22 mouse cellular contexts compared by ENCODE assay signal in genomic region chr8:71965166-71965565, GRCm38 (mm10). TPM values are rescaled to one million over a fixed set of nuclear protein-coding genes. Genes with fewer than 3 reads are reported as not detected.
DNase-seq lines count a peak whose midpoint lies in the region; ATAC-seq and TF ChIP-seq lines count a peak whose summit lies in the region.
"Had no signal": no experiment of that assay in that cellular context is flagged by ENCODE, and none has a peak within 500 bp of the region (broad histone marks: within the 10 kb centered on the region; RNA-seq: fewer than 3 reads in every experiment).

No protein-coding gene starts in this region.

- DNase-seq in adrenal gland, adult (ENCODE audit: inconsistent age in 2 of 2, low spot score in 1 of 2), result peak; percentile 29 to 75
- no peak for DNase-seq in adrenal gland, adult 18-20 months (ENCODE audit: low spot score in 2 of 2)
- peak; percentile 18 for DNase-seq in liver, embryonic 11.5 days (ENCODE audit: low spot score)
- DNase-seq in cerebellum, postnatal 25 days, result no peak
- DNase-seq in embryo, embryonic 10 days (ENCODE audit: low spot score), result no peak
- DNase-seq: B cell, adult 2 months; cerebellum, adult 11 months; cerebellum, adult 8-10 months; cerebellum, postnatal 14 days; gastrocnemius, postnatal 10 days; heart, adult 2 months; heart, postnatal 4 days had no signal

- no peak overlapping the region for H3K4me3 ChIP-seq in liver, embryonic 11.5 days (ENCODE audit: low read depth, low read length)
- H3K4me3 ChIP-seq in liver, embryonic 12.5 days, result no peak overlapping the region
- H3K4me3 ChIP-seq in small intestine, adult 2 months (ENCODE audit: low read depth, low read length), result no peak overlapping the region
- H3K4me3 ChIP-seq: embryonic facial prominence, embryonic 13.5 days; forebrain, embryonic 12.5 days; heart, adult 2 months; heart, embryonic 12.5 days; hindbrain, embryonic 13.5 days had no signal

- H3K27me3 ChIP-seq in liver, embryonic 11.5 days (replicated peaks; ENCODE audit: control insufficient read depth, insufficient read depth, low read length), result no peaks in the 10 kb centered on the region
- H3K27me3 ChIP-seq in liver, embryonic 12.5 days (replicated peaks), result no peaks in the 10 kb centered on the region
- H3K27me3 ChIP-seq in small intestine, adult 2 months (ENCODE audit: control insufficient read depth, insufficient read depth, low read length), result no peaks in the 10 kb centered on the region
- H3K27me3 ChIP-seq: embryonic facial prominence, embryonic 13.5 days; forebrain, embryonic 12.5 days; heart, embryonic 12.5 days; hindbrain, embryonic 13.5 days had no signal

- no peaks in the 10 kb centered on the region; the same call in 1 of the 2 replicates for H3K9me3 ChIP-seq in liver, embryonic 11.5 days (ENCODE audit: control insufficient read depth, low read length)
- H3K9me3 ChIP-seq in liver, embryonic 12.5 days (replicated peaks), result no peaks in the 10 kb centered on the region

- no peak for ATAC-seq in liver, embryonic 11.5 days (replicated peaks; ENCODE audit: low FRiP score)
- no peak for ATAC-seq in liver, embryonic 12.5 days
- ATAC-seq: CD4-positive, CD25-positive, alpha-beta regulatory T cell, adult 4 months; forebrain, embryonic 16.5 days; hindbrain, postnatal 0 days had no signal

- H3K27ac ChIP-seq in liver, embryonic 11.5 days (ENCODE audit: low read depth, low read length), result no peak overlapping the region
- no peak overlapping the region for H3K27ac ChIP-seq in liver, embryonic 12.5 days
- peak overlapping the region; percentile 2; the same call in 1 of the 2 replicates for H3K27ac ChIP-seq in small intestine, adult 2 months (ENCODE audit: insufficient read depth, low read depth, low read length)
- H3K27ac ChIP-seq: embryonic facial prominence, embryonic 13.5 days; forebrain, embryonic 12.5 days; heart, adult 2 months; hindbrain, embryonic 13.5 days; hindbrain, postnatal 0 days had no signal

- no peak overlapping the region for H3K9ac ChIP-seq in liver, embryonic 11.5 days (ENCODE audit: low read depth, low read length)
- no peak overlapping the region for H3K9ac ChIP-seq in liver, embryonic 12.5 days
- H3K9ac ChIP-seq: embryonic facial prominence, embryonic 13.5 days; forebrain, embryonic 12.5 days; heart, embryonic 12.5 days; hindbrain, embryonic 13.5 days had no signal

- TF ChIP-seq CTCF in small intestine, adult 2 months (IDR thresholded peaks at IDR 0.05; ENCODE audit: extremely low read depth, insufficient read length, insufficient replicate concordance, low read depth, low read length), result no peak

- 90% methylated on average over 2 of the region's 2 CpGs for WGBS in liver, embryonic 11.5 days
- WGBS in liver, embryonic 12.5 days (ENCODE audit: insufficient replicate concordance), result 82% methylated on average over 2 of the region's 2 CpGs
- WGBS in small intestine, adult 2 months, result 98% methylated on average over 2 of the region's 2 CpGs

- no peaks in the 10 kb centered on the region for H3K4me1 ChIP-seq in liver, embryonic 11.5 days (replicated peaks; ENCODE audit: control insufficient read depth, insufficient read depth, low read length)
- H3K4me1 ChIP-seq in liver, embryonic 12.5 days, result no peaks in the 10 kb centered on the region
- no peaks in the 10 kb centered on the region; the same call in 1 of the 2 replicates for H3K4me1 ChIP-seq in small intestine, adult 2 months (ENCODE audit: control insufficient read depth, insufficient read depth, insufficient read length, low read length)
- H3K4me1 ChIP-seq: embryonic facial prominence, embryonic 13.5 days; forebrain, embryonic 12.5 days; heart, embryonic 12.5 days; hindbrain, embryonic 13.5 days had no signal

- H3K36me3 ChIP-seq in liver, embryonic 11.5 days (ENCODE audit: control insufficient read depth, insufficient read depth, low read length), result peaks cover 33% of the 10 kb centered on the region
- H3K36me3 ChIP-seq in liver, embryonic 12.5 days, result peaks cover 79% of the 10 kb centered on the region
- H3K36me3 ChIP-seq in small intestine, adult 2 months (ENCODE audit: control insufficient read depth, insufficient read depth, low read length), result peaks cover 25% of the 10 kb centered on the region

- TF ChIP-seq POLR2A in small intestine, adult 2 months (IDR thresholded peaks at IDR 0.05; ENCODE audit: low read depth, low read length), result no peak

- H3K4me2 ChIP-seq in liver, embryonic 11.5 days, result no peak overlapping the region
- no peak overlapping the region for H3K4me2 ChIP-seq in liver, embryonic 12.5 days
- H3K4me2 ChIP-seq: embryonic facial prominence, embryonic 13.5 days; forebrain, embryonic 12.5 days; heart, embryonic 12.5 days; hindbrain, embryonic 13.5 days had no signal

RNA-seq across cellular contexts. Expression of gene Zfp961, which starts 14.3 kb away (rescaled TPM):
- total RNA-seq in adrenal gland, adult 18-20 months (2021), result 10 to 100 TPM; 15.3 to 21.1 TPM
- 22.7 and 24.1 TPM in 2 replicates for polyA plus RNA-seq in liver, embryonic 11.5 days (2014; fragmentation: Nextera tagmentation; extraction: Ambion mirVana)
- polyA plus RNA-seq in liver, embryonic 12.5 days (2016; fragmentation: Nextera tagmentation; extraction: Ambion mirVana), result 13.4 and 14.1 TPM in 2 replicates
- polyA plus RNA-seq in small intestine, adult 2 months (2012; rRNA removed), result 1.2 and 1.9 TPM in 2 replicates

RNA-seq across cellular contexts. Expression of gene Cyp4f18, which starts 44.3 kb away (rescaled TPM):
- 10 to 100 TPM in 1 of 2 experiments, 1 to 10 TPM in 1; 9.5 to 15.5 TPM for total RNA-seq in adrenal gland, adult 18-20 months (2021)
- polyA plus RNA-seq in liver, embryonic 11.5 days (2014; fragmentation: Nextera tagmentation; extraction: Ambion mirVana), result 0.60 and 2.1 TPM in 2 replicates
- polyA plus RNA-seq in liver, embryonic 12.5 days (2016; fragmentation: Nextera tagmentation; extraction: Ambion mirVana), result 1.1 TPM in 2 replicates
- 7.9 and 8.8 TPM in 2 replicates for polyA plus RNA-seq in small intestine, adult 2 months (2012; rRNA removed)
- total RNA-seq: G1E; hindbrain, postnatal 0 days had no signal

RNA-seq across cellular contexts. Expression of gene Zfp617, which starts 56.7 kb away (rescaled TPM):
- 10 to 100 TPM; 26.5 to 36.6 TPM for total RNA-seq in adrenal gland, adult 18-20 months (2021)
- 19.9 and 20.0 TPM in 2 replicates for polyA plus RNA-seq in liver, embryonic 11.5 days (2014; fragmentation: Nextera tagmentation; extraction: Ambion mirVana)
- polyA plus RNA-seq in liver, embryonic 12.5 days (2016; fragmentation: Nextera tagmentation; extraction: Ambion mirVana), result 12.4 and 13.1 TPM in 2 replicates
- polyA plus RNA-seq in small intestine, adult 2 months (2012; rRNA removed), result 0.76 and 0.94 TPM in 2 replicates

RNA-seq across cellular contexts. Expression of gene Zfp882, which starts 56.8 kb away (rescaled TPM):
- total RNA-seq in adrenal gland, adult 18-20 months (2021), result 1 to 10 TPM; 5.4 to 7.0 TPM
- 1.5 and 1.6 TPM in 2 replicates for polyA plus RNA-seq in liver, embryonic 11.5 days (2014; fragmentation: Nextera tagmentation; extraction: Ambion mirVana)
- polyA plus RNA-seq in liver, embryonic 12.5 days (2016; fragmentation: Nextera tagmentation; extraction: Ambion mirVana), result 1.1 and 1.4 TPM in 2 replicates
- polyA plus RNA-seq in small intestine, adult 2 months (2012; rRNA removed), result 0.08 TPM in 1 of 2 replicates, not detected in the other

Comparison
In these comparisons a context has a peak if more than half of its experiments do, and no peak if none do; other contexts are left out.
1. DNase-seq: peak in adrenal gland, adult (2 of 2) and liver, embryonic 11.5 days (single experiment); none in adrenal gland, adult 18-20 months (0 of 2), cerebellum, postnatal 25 days (0 of 2) and embryo, embryonic 10 days (single experiment).